Mouse (Mus musculus) MEL (cell line): ENCODE results near the gene Pgm3. TPM values are rescaled to one million over a fixed set of nuclear protein-coding genes. Genes with fewer than 3 reads are reported as not detected.

Source experiments
- DNase-seq: peaks from one replicate; pipeline ENCODE4 v3.0.0; 2011; ENCODE audit warnings: low read depth, low spot score
- H3K27ac ChIP-seq: 2 replicates; pipeline ENCODE4 v1.5.1; 2012; ENCODE audit warnings: low read depth, mild to moderate bottlenecking, control low read depth, low read length, moderate library complexity; ENCODE audit not compliant: control insufficient read depth
- H3K27me3 ChIP-seq, 2 experiments: fragments of 150-350 bp in 1 of 2; sonication (generic) in 1 of 2; 2 replicates each; pipeline ENCODE4 v1.6.1; 2012; ENCODE audit warnings: low read length in 2 of 2, mild to moderate bottlenecking in 2 of 2, improper control_type of control experiment in 1 of 2, moderate library complexity in 1 of 2; ENCODE audit not compliant: insufficient read depth in 2 of 2, control insufficient read depth in 1 of 2
- H3K36me3 ChIP-seq, 2 experiments: 2 replicates each; pipeline ENCODE4 v1.6.1; 2012 to 2014; ENCODE audit warnings: low read length in 2 of 2, improper control_type of control experiment in 1 of 2, inconsistent platforms in 1 of 2, mild to moderate bottlenecking in 1 of 2; ENCODE audit not compliant: insufficient read depth in 2 of 2, control insufficient read depth in 1 of 2
- H3K4me1 ChIP-seq, 2 experiments: fragments of 150-350 bp in 1 of 2; sonication (generic) in 1 of 2; 2 replicates each; pipeline ENCODE4 v1.6.1; 2012; ENCODE audit warnings: low read length in 2 of 2, improper control_type of control experiment in 1 of 2, mild to moderate bottlenecking in 1 of 2; ENCODE audit not compliant: insufficient read depth in 2 of 2, control insufficient read depth in 1 of 2
- H3K4me3 ChIP-seq, 2 experiments: fragments of 150-350 bp in 1 of 2; sonication (generic) in 1 of 2; 2 replicates each; pipeline ENCODE4 v1.5.1; 2012; ENCODE audit warnings: low read depth in 2 of 2, low read length in 2 of 2, mild to moderate bottlenecking in 2 of 2, moderate library complexity in 2 of 2, control low read depth in 1 of 2, improper control_type of control experiment in 1 of 2; ENCODE audit not compliant: control insufficient read depth in 1 of 2, insufficient read depth in 1 of 2
- H3K79me2 ChIP-seq: 2 replicates; pipeline ENCODE4 v1.6.1; 2012; ENCODE audit warnings: mild to moderate bottlenecking, low read length, moderate library complexity; ENCODE audit not compliant: control insufficient read depth, poor library complexity, insufficient read depth
- H3K9ac ChIP-seq: 2 replicates; pipeline ENCODE4 v1.6.1; 2012; ENCODE audit warnings: low read depth, mild to moderate bottlenecking, control low read depth, low read length, moderate library complexity; ENCODE audit not compliant: control insufficient read depth, poor library complexity, severe bottlenecking
- H3K9me3 ChIP-seq: fragments of 150-350 bp; sonication (generic); replicated peaks from 2 replicates; pipeline ENCODE4 v1.6.1; 2012; ENCODE audit warnings: mild to moderate bottlenecking, low read length, improper control_type of control experiment, moderate library complexity; ENCODE audit not compliant: insufficient read depth
- BHLHE40 ChIP-seq: IDR thresholded peaks from 2 replicates; pipeline ENCODE4 v1.6.1; 2012; ENCODE audit warnings: low read depth, mild to moderate bottlenecking, inconsistent platforms, low read length, improper control_type of control experiment, borderline replicate concordance
- CHD1 ChIP-seq: IDR thresholded peaks from 2 replicates; pipeline ENCODE4 v1.6.1; 2012; ENCODE audit warnings: low read depth, mild to moderate bottlenecking, inconsistent platforms, low read length, improper control_type of control experiment
- CHD2 ChIP-seq: IDR thresholded peaks from 2 replicates; pipeline ENCODE4 v1.6.1; 2011; ENCODE audit warnings: low read length, improper control_type of control experiment
- ELF1 ChIP-seq: IDR thresholded peaks from 2 replicates; pipeline ENCODE4 v1.6.1; 2014; ENCODE audit warnings: low read depth, mild to moderate bottlenecking, inconsistent platforms, low read length, improper control_type of control experiment, moderate library complexity
- EP300 ChIP-seq, 2 experiments: IDR thresholded peaks; 2 replicates each; pipeline ENCODE4 v1.6.1; 2011; ENCODE audit warnings: improper control_type of control experiment in 2 of 2, low read length in 2 of 2, low read depth in 1 of 2, mild to moderate bottlenecking in 1 of 2
- ETS1 ChIP-seq: IDR thresholded peaks from 2 replicates; pipeline ENCODE4 v1.6.1; 2012; ENCODE audit warnings: low read depth, mild to moderate bottlenecking, inconsistent platforms, low read length, improper control_type of control experiment, moderate library complexity
- GABPA ChIP-seq: IDR thresholded peaks from 2 replicates; pipeline ENCODE4 v1.6.1; 2012; ENCODE audit warnings: low read depth, mild to moderate bottlenecking, inconsistent platforms, low read length, improper control_type of control experiment, moderate library complexity
- GATA1 ChIP-seq: IDR thresholded peaks from 2 replicates; pipeline ENCODE4 v1.6.1; 2011; ENCODE audit warnings: low read depth, low read length, improper control_type of control experiment
- HCFC1 ChIP-seq: IDR thresholded peaks from 2 replicates; pipeline ENCODE4 v1.6.1; 2012; ENCODE audit warnings: low read depth, mild to moderate bottlenecking, inconsistent platforms, low read length, improper control_type of control experiment, moderate library complexity
- JUND ChIP-seq: IDR thresholded peaks from 2 replicates; pipeline ENCODE4 v1.6.1; 2011; ENCODE audit warnings: low read depth, mild to moderate bottlenecking, improper control_type of control experiment, low read length
- KAT2A ChIP-seq: conservative IDR thresholded peaks from 2 replicates; pipeline ENCODE4 v1.6.1; 2012; ENCODE audit warnings: low read depth, low read length, improper control_type of control experiment, inconsistent platforms
- MAX ChIP-seq: IDR thresholded peaks from 2 replicates; pipeline ENCODE4 v1.6.1; 2011; ENCODE audit warnings: low read length, improper control_type of control experiment
- MAZ ChIP-seq: IDR thresholded peaks from 2 replicates; pipeline ENCODE4 v1.6.1; 2012; ENCODE audit warnings: low read depth, mild to moderate bottlenecking, inconsistent platforms, low read length, improper control_type of control experiment
- MXI1 ChIP-seq: IDR thresholded peaks from 2 replicates; pipeline ENCODE4 v1.6.1; 2011; ENCODE audit warnings: mild to moderate bottlenecking, low read depth, low read length, improper control_type of control experiment
- MYC ChIP-seq: IDR thresholded peaks from 2 replicates; pipeline ENCODE4 v1.6.1; 2011; ENCODE audit warnings: low read depth, mild to moderate bottlenecking, low read length, improper control_type of control experiment, moderate library complexity
- NELFE ChIP-seq: IDR thresholded peaks from 2 replicates; pipeline ENCODE4 v1.6.1; 2011; ENCODE audit warnings: low read depth, low read length, improper control_type of control experiment
- POLR2A ChIP-seq, 2 experiments: IDR thresholded peaks; 2 replicates each; pipeline ENCODE4 v1.6.1; 2011 to 2012; ENCODE audit warnings: low read length in 2 of 2, mild to moderate bottlenecking in 2 of 2, control low read depth in 1 of 2, improper control_type of control experiment in 1 of 2, low read depth in 1 of 2, moderate library complexity in 1 of 2; ENCODE audit not compliant: control insufficient read depth in 1 of 2, insufficient read depth in 1 of 2, poor library complexity in 1 of 2
- POLR2AphosphoS2 ChIP-seq: IDR thresholded peaks from 2 replicates; pipeline ENCODE4 v1.6.1; 2011; ENCODE audit warnings: low read length, improper control_type of control experiment
- POLR2AphosphoS5 ChIP-seq: IDR thresholded peaks from 2 replicates; pipeline ENCODE4 v1.6.1; 2012; ENCODE audit warnings: low read depth, borderline replicate concordance, mild to moderate bottlenecking, inconsistent platforms, low read length, moderate library complexity, mixed read lengths
- RAD21 ChIP-seq: IDR thresholded peaks from 2 replicates; pipeline ENCODE4 v1.6.1; 2011; ENCODE audit warnings: mild to moderate bottlenecking, low read depth, low read length, improper control_type of control experiment
- RCOR1 ChIP-seq: IDR thresholded peaks from 2 replicates; pipeline ENCODE4 v1.6.1; 2012; ENCODE audit warnings: low read depth, mild to moderate bottlenecking, inconsistent platforms, low read length, improper control_type of control experiment
- SIN3A ChIP-seq: IDR thresholded peaks from 2 replicates; pipeline ENCODE4 v1.6.1; 2012; ENCODE audit warnings: low read length, improper control_type of control experiment, inconsistent platforms
- SMC3 ChIP-seq: IDR thresholded peaks from 2 replicates; pipeline ENCODE4 v1.6.1; 2011; ENCODE audit warnings: low read depth, low read length, improper control_type of control experiment
- TAL1 ChIP-seq: IDR thresholded peaks from 2 replicates; pipeline ENCODE4 v1.6.1; 2012; ENCODE audit warnings: mild to moderate bottlenecking, inconsistent platforms, low read length, moderate library complexity, mixed read lengths
- TBP ChIP-seq: IDR thresholded peaks from 2 replicates; pipeline ENCODE4 v1.8.0; 2011; ENCODE audit warnings: low read depth, low read length, improper control_type of control experiment
- TCF12 ChIP-seq: IDR thresholded peaks from 2 replicates; pipeline ENCODE4 v1.6.1; 2014; ENCODE audit warnings: low read depth, mild to moderate bottlenecking, inconsistent platforms, low read length, improper control_type of control experiment, moderate library complexity
- UBTF ChIP-seq: IDR thresholded peaks from 2 replicates; pipeline ENCODE4 v1.6.1; 2012; ENCODE audit warnings: low read depth, mild to moderate bottlenecking, inconsistent platforms, low read length, improper control_type of control experiment, moderate library complexity, borderline replicate concordance; ENCODE audit not compliant: insufficient read depth
- USF1 ChIP-seq: IDR thresholded peaks from 2 replicates; pipeline ENCODE4 v1.6.1; 2014; ENCODE audit warnings: low read depth, mild to moderate bottlenecking, inconsistent platforms, low read length, improper control_type of control experiment, moderate library complexity
- ZC3H11A ChIP-seq: IDR thresholded peaks from 2 replicates; pipeline ENCODE4 v1.6.1; 2012; ENCODE audit warnings: low read depth, mild to moderate bottlenecking, inconsistent platforms, low read length, improper control_type of control experiment
- ZKSCAN1 ChIP-seq: IDR thresholded peaks from 2 replicates; pipeline ENCODE4 v1.6.1; 2012; ENCODE audit warnings: low read depth, mild to moderate bottlenecking, inconsistent platforms, low read length, improper control_type of control experiment, moderate library complexity
- ZNF384 ChIP-seq: IDR thresholded peaks from 2 replicates; pipeline ENCODE4 v1.6.1; 2012; ENCODE audit warnings: low read depth, mild to moderate bottlenecking, inconsistent platforms, low read length, improper control_type of control experiment
- polyA plus RNA-seq, 2 experiments: library from polyadenylated mRNA; stranded (reverse) in 1 of 2; unstranded in 1 of 2; fragments of >175 nt in 1 of 2; fragments of >200 nt in 1 of 2; gene quantifications; 2 replicates each; pipeline versions ENCODE4 v1.2.1 to v1.2.4; 2012; ENCODE audit warnings: low replicate concordance in 2 of 2, low read depth in 1 of 2; ENCODE audit not compliant: insufficient read length in 2 of 2, insufficient read depth in 1 of 2, missing spikeins in 1 of 2
- total RNA-seq: library from RNA; depleted of rRNA; stranded (reverse); fragments of 300-350 nt; gene quantifications from 2 replicates; pipeline ENCODE4 v1.2.3, GENCODE M21; 2012

Gene Pgm3
- total and polyA plus RNA-seq, 3 experiments: 10.2 to 10.9 TPM; not detected in 1

DNA sequence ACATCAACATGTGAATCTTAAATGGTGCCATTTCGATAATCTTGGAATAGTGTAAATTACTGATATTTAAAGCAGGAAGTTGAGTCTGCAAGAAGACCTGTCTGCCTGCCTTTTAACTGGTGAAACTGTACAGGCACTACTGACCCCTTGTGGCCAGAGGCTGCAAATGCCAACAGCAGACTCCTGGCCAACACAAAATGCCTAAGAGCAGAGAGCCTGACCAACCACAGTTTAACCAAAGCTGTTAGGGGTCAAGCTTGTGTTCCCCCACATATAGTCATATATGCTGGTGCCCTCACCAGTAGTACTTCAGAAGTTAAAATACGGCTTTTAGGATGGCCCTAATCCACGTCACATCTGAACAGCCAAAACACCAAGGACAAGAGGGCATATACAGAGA, 12.1 kb upstream of the Pgm3 start (continued):
- TF ChIP-seq MXI1: no peak

DNA sequence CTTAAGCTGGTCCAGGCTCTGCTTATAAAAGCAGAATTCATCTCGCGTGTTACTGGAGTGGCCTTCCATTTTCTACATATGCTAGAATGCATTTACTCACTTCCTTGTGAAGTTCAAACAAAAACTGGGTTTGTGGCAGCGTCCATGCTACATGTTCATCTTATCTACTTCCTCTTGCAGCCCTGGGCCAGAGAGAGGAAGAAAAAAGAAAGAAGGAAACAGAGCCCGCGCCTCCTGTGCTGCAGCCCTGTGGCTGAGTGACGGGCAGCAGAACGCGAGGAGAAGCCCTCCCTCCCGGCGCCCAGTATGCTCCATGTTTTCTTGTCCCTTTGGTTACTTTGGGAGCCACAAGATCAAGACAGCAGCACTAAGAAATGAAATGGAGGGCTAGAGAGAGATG, 8.0 kb upstream of the Pgm3 start:
- TF ChIP-seq ZKSCAN1 (no peak), POLR2AphosphoS5 (no peak), EP300 (IDR thresholded peaks at IDR 0.05; ENCODE audit: low read depth in 1 of 2, low read length in 2 of 2) (peak; percentile 36 to 64; a peak in 2 of 4 replicates), USF1 (no peak), POLR2A (IDR thresholded peaks at IDR 0.05; ENCODE audit: control insufficient read depth in 1 of 2, insufficient read depth in 1 of 2, low read depth in 1 of 2, low read length in 2 of 2, poor library complexity in 1 of 2) (peak; percentile 36 to 67; a peak in 2 of 4 replicates), BHLHE40 (no peak), KAT2A (no peak), MAZ (no peak), CHD2 (no peak), CHD1 (no peak), JUND (no peak), ETS1 (peak; percentile 63; the same call in 1 of the 2 replicates), SMC3 (no peak), UBTF (no peak), RCOR1 (0 out of 2 replicates have a peak, but pooled peaks have one; percentile 8), GATA1 (peak; percentile 71), MYC (peak; percentile 49; the same call in 1 of the 2 replicates), ELF1 (peak; percentile 64), GABPA (no peak), MXI1 (no peak), HCFC1 (peak; percentile 17; the same call in 1 of the 2 replicates), ZC3H11A (no peak), SIN3A (peak; percentile 54; the same call in 1 of the 2 replicates), TAL1 (no peak), ZNF384 (no peak), TCF12 (no peak), NELFE (no peak; the same call in 1 of the 2 replicates), POLR2AphosphoS2 (no peak), TBP (0 out of 2 replicates have a peak, but pooled peaks have one; percentile 36), RAD21 (no peak), MAX (peak; percentile 39; the same call in 1 of the 2 replicates)
- TF ChIP-seq, all 39 proteins: peak for 11
- peak overlapping the region; percentile 90 for H3K27ac ChIP-seq

More for the DNA sequence above, 8.0 kb upstream of the Pgm3 start:
- Histone ChIP-seq H3K4me1 (peaks cover 0 to 7% of the 10 kb centered on the region in 2 experiments; a peak in 2 of 4 replicates), H3K27me3 (no peaks in the 10 kb centered on the region), H3K9me3 (no peaks in the 10 kb centered on the region), H3K9ac (peak overlapping the region; percentile 77), H3K36me3 (peaks cover 2 to 12% of the 10 kb centered on the region in 2 experiments), H3K79me2 (no peaks in the 10 kb centered on the region), H3K4me3 (peak overlapping the region; percentile 42 to 52)
- peak; percentile 84 for DNase-seq
